Mouse (Mus musculus) thymus, postnatal 10 days (tissue): ENCODE results near the gene Ltbp1.

Experiments used
- DNase-seq, 2 experiments: peaks; one replicate each; pipeline ENCODE4 v3.0.0; 2021; ENCODE audit warnings: low spot score in 2 of 2

The Ltbp1 gene

GRCm38 (mm10) chr17:75293725-75294124 is 288.4 kb downstream of the Ltbp1 start:
- no peak for DNase-seq

DNA sequence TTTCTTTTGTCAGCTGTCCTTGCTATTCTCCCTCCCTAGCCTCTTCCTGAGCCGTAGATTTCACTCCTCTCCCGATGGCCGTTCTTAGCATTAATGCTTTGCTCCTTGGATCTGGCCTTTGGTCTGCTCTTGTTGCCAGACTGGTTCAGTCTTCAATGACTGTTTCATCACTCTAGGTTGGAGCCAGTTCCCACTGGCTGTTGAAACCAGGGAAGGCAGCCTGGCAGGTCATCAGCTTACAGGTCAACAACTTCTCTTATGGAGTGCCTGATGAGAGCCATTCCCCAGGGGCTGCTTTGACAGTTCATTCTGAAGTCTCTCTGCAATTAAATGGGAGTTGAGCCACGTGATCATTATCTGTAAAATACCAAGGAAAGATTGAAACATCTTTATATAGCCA is 295.5 kb downstream of the Ltbp1 start:
- DNase-seq = no peak

- no peak for DNase-seq
Measured at GRCm38 (mm10) chr17:75304807-75305420, 299.5 kb downstream of the Ltbp1 start.

DNA sequence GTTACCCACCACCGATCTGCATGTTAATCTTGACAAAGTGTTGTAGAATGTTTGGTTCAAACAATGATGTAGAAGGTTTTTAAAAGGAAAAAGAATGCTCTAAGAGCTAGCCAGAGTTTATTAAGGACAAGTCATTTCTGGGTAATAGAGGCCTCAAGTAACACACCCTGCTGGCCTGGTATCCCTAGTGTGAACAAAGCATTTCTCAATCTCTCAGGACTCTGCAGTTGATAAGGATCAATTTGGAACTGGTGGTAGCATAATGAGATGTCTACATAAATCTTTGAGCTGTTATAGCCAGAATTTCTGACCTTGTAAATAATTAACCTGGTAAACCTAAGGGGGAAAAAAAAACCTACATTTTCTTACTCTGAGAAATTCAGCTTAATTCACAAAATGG is 300.3 kb downstream of the Ltbp1 start:
- DNase-seq = no peak

DNA sequence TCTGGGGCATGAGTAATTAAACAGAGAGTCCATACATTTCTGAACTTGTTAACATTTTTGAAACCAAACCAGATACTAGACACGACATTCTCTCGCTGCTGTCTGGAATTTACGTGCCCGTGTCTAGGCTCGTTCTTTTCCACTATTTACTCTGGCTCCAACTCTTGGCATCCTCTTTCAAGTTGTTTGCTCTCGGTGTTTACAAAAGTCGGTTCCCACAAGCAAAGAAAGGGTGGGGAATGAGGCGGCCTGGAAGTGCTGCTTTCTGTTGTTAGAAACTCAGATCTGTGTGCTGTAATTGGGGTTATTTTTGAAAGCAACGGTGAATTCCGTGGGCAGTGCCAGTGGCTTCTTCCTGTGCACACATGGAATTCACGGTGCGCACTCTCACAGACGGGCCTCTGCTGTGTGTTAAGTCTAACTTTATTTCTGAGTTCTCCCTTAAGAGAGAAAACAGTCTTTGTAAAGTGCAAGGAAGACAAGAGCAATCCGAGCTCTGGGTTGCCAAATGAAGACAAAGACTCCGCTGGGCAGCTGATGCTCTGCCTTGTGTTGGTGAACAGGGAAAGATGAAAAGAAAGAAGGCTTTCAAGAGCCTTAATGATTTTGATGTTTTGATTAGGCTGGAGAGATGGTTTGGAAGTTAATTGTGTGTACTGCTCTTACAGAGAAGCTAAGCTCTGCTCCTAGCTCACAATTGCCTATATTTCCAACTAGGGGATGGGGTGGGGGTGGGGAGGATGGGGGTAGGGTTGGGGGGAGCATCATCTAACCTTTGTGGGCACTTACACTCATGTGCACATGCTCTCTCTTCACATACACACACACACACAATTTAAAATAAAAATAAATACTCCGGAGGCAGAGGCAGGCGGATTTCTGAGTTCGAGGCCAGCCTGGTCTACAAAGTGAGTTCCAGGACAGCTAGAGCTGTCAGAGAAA is 302.0 kb downstream of the Ltbp1 start:
- no peak for DNase-seq

- no peak for DNase-seq
Measured at GRCm38 (mm10) chr17:75317106-75317505, 311.7 kb downstream of the Ltbp1 start.

DNA sequence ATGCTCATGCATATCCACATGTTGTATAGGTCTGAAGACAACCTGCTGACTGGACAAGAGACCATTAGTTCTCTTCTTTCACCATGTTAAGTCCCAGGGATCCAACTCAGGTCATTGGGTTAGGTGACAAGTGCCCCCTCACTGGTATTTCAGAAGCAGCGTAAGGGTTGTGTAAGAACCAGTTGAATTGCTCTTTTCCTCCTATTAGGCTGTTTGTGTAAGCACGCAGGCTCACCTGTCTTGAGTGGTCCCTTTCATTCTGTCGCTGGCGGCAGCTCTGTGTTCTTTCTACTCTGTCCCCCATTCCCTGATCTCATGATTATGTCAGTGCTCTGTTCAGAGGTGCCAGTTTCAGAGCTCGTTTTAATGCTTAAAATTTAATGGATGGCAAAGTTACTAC is 317.9 kb downstream of the Ltbp1 start:
- DNase-seq = no peak

GRCm38 (mm10) chr17:75323766-75324165 is 318.4 kb downstream of the Ltbp1 start:
- no peak for DNase-seq

DNA sequence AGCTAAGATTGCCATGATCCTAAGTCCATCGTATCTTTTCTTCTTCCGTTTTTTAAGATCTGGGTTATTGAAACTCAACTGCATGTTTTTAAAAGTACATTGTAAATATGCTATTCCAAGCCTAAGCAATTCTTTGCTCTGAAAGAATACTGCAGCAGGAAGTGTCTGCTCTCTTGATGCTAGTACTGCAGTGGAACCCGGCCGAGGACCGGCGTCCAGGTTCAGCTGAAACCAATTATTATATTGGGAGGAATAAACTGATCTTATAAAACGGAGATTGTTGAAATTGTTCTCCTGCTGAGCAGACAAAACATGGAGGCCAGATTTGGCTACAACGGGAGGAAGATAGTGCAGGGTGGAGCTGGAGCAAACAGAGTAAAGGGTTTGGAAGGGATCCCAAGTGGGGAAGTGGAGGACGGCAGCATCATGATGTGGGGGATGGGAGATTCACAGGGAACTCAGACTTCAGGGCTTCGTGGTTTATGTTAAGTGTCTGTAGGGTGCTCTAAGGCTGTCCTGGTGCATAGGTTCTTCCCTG is 322.8 kb downstream of the Ltbp1 start:
- no peak for DNase-seq

DNA sequence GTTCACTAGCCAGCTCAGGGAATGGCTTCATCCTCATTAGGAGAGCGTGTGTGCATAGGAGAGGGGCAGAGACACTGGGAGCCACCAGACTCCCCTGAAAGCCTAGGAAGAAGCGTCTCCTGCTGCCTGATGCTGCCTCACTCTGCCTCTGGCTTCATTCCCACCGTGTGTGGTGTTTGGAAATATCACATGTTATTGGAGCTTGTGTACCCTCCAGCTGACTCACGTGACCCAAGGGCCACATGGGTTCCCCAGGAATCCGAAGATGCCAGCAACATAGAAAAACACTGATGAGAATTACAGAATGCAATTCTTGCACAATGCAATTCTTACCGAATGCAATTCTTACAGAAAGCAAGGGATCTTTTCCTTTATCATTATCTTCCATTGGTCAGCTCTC is 325.0 kb downstream of the Ltbp1 start:
- DNase-seq = no peak

DNA sequence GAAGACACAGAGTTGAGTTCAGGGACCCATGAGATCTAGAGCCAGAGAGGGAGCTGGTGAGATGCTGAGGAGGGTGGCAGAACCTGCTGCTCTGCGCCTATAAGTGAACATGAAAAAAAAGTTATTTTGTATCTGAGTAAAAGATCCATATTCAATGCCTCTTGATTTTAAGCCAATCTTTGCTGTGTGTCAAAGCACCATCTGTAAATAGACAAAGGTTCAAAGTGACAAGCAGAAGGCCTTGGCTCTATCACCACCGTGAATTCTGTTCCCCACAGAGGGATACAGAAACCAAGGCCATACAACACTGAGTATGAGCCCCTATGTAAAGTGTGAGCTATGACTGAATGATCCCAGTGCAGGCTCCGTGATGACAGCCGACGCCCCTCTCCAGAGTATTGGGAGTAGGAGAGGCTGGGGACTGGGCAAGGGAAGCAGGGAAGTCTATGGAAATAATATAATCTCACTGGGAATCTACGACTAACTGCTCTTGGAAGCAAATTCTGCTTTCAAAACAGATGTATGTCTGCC is 326.1 kb downstream of the Ltbp1 start:
- DNase-seq = no peak

GRCm38 (mm10) chr17:75332289-75332688 is 326.9 kb downstream of the Ltbp1 start:
- no peak for DNase-seq

GRCm38 (mm10) chr17:75333011-75333410 is 327.6 kb downstream of the Ltbp1 start:
- DNase-seq = no peak

- no peak for DNase-seq
Measured at GRCm38 (mm10) chr17:75333759-75334158, 328.4 kb downstream of the Ltbp1 start.

GRCm38 (mm10) chr17:75335649-75336048 is 330.3 kb downstream of the Ltbp1 start:
- no peak for DNase-seq

DNA sequence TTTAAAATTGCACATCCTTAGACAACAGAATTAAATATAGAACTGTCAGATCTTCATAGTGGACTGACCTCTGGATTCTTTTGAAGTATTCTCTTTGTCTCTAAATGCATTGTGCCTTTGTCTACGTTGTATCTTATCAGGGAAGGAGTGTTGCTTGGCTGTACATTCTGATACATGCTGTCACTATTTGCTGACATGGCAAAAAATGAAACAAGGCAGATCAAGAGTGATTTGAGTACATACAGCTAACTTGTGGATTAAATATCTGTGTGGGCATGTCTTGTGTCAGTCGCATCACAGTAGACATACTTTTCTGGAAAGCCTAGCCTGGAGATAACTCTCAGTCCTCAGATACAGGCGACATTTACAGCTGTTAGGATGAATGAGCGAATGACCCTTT is 335.9 kb downstream of the Ltbp1 start:
- no peak for DNase-seq

- DNase-seq = no peak
Measured at GRCm38 (mm10) chr17:75345116-75345515, 339.7 kb downstream of the Ltbp1 start.

GRCm38 (mm10) chr17:75347414-75347813 is 342.0 kb downstream of the Ltbp1 start:
- no peak for DNase-seq

DNA sequence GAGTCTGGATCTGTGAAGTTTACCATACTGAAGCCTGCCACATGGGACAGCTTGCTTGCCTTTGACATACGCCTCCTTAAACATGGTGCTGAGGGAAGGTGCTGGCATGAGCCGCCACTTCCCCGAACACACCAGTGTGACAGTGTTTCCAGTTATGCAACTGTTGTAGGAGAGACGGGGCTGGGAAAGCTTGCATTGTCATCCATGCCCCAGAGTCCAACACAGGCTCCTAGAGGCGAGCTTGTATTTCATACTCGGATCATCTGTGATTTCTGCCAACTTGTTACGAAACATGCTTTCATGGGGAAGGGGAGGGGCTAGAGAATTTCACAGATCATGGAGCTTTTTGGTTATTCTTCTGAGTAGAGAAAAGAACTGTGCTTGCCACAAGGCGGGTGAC is 343.7 kb downstream of the Ltbp1 start:
- no peak for DNase-seq

- DNase-seq = no peak
Measured at GRCm38 (mm10) chr17:75349602-75350001, 344.2 kb downstream of the Ltbp1 start.

- DNase-seq = no peak
Measured at GRCm38 (mm10) chr17:75353323-75353722, 348.0 kb downstream of the Ltbp1 start.

GRCm38 (mm10) chr17:75355431-75355830 is 350.1 kb downstream of the Ltbp1 start:
- DNase-seq = no peak

- DNase-seq = no peak
Measured at GRCm38 (mm10) chr17:75360111-75360510, 354.7 kb downstream of the Ltbp1 start.
